Mouse (Mus musculus): ENCODE measurements at regions not wholly inside any gene's neighbourhood (a gene's known extent, or its start where the extent isn't known, plus 50 kb on each side); places are given as distances from the start of the nearest gene placed in this dataset.
A peak's percentile ranks its signal among the peaks of the same experiment; 100 is the strongest.

DNA sequence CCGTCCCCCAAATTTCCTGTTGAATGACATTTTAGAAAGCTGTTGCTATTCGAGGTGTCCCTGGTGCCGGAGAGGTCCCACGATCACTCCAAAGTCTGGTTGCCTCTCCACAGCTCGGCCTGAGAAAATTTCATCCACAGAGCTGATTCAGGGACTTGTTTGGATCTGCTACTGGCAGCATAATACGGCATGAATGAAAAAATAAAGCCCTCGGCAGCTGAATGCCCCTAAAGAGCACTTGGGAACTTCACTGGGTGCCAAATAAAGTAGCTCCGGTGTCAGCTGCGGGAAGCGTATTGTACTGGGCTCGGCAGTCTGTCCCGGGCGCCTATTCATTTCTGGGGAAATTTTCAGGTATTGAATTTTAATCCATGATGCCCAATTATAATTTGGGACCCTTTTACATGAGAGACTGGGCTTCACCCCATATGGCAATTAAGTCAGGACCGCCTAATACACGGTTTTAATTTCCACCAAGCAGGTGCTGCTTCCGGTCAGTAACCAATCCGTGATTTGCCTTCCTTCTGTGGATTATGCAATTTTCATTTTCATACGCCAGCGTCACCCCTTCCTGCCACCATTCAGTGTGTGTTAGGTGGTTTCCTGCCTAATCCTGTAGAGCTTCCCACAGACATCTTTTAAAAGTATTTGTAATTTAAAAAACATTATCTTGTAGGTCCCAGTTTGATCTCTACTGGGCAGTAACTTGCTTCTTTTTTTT, 200.7 kb upstream of the Adgrl2 start:
- 0 out of 2 replicates have a peak, but pooled peaks have one; percentile 12 for TF ChIP-seq EP300 (IDR thresholded peaks at IDR 0.05; ENCODE audit: insufficient read depth, low read depth, low read length)
- no peak for TF ChIP-seq CTCF (IDR thresholded peaks at IDR 0.05)
